Mouse (Mus musculus) olfactory bulb, adult 2 months (tissue): ENCODE results near the gene Mbl1. TPM values are rescaled to one million over a fixed set of nuclear protein-coding genes. Genes with fewer than 3 reads are reported as not detected.

ENCODE experiments used
- H3K27ac ChIP-seq: fragments of 200-500 bp; 2 replicates; pipeline ENCODE4 v1.5.1; 2012; ENCODE audit warnings: low read depth, low read length; ENCODE audit not compliant: insufficient read depth
- H3K4me1 ChIP-seq: fragments of 200-500 bp; 2 replicates; pipeline ENCODE4 v1.6.1; 2012; ENCODE audit warnings: low read length; ENCODE audit not compliant: control insufficient read depth, insufficient read depth
- H3K4me3 ChIP-seq: fragments of 200-500 bp; 2 replicates; pipeline ENCODE4 v1.5.1; 2012; ENCODE audit warnings: mild to moderate bottlenecking, low read depth, low read length, moderate library complexity; ENCODE audit not compliant: insufficient read depth
- CTCF ChIP-seq: fragments of 200-500 bp; IDR thresholded peaks from 2 replicates; pipeline ENCODE4 v1.5.1; 2012; ENCODE audit warnings: low read depth, mild to moderate bottlenecking, low read length, moderate library complexity; ENCODE audit not compliant: insufficient read depth
- POLR2A ChIP-seq: fragments of 200-500 bp; IDR thresholded peaks from 2 replicates; pipeline ENCODE4 v1.6.1; 2012; ENCODE audit warnings: mild to moderate bottlenecking, low read depth, low read length, moderate library complexity; ENCODE audit not compliant: insufficient read depth
- WGBS: fragments of 180-500 bp; shearing (Covaris S2); methylation state at CpG from one replicate; pipeline ENCODE4 v1.1.7; 2018; 5-methylcytosine and 5-hydroxymethylcytosine counted together
- polyA plus RNA-seq: library from polyadenylated mRNA; stranded (reverse); fragments of >200 nt; gene quantifications from 2 replicates; pipeline ENCODE4 v1.2.4, GENCODE M21; 2012; ENCODE audit warnings: low replicate concordance; ENCODE audit not compliant: missing spikeins, insufficient read depth, insufficient read length

The Mbl1 gene
- polyA plus RNA-seq, 1 experiment: not detected

DNA sequence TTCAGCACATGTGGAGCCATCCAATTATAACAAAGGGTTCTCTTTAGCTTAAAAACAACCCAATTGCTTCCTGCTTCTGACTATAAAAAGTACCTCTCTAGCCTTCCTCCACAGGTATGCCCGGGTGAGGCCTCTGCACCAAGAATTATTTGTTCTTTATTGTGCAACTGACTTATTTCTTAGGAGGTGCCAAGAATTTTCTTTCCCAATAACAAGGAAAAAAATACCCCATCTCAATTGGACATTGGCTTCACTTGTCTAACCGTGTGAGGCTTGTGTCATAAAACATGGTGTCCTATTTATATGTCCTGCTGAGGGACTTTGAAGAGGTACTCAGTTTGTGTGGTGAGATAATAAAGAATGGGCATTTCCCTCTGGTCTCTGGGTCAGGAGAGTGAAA is 19.3 kb downstream of the Mbl1 start:
- 85% methylated on average over 2 of the region's 2 CpGs for WGBS
- Histone ChIP-seq H3K27ac (no peak overlapping the region), H3K4me1 (no peaks in the 10 kb centered on the region), H3K4me3 (no peak overlapping the region)
- TF ChIP-seq CTCF (no peak), POLR2A (no peak)

- no peak overlapping the region for H3K4me3 ChIP-seq
- no peak overlapping the region for H3K27ac ChIP-seq
- WGBS: 83% methylated on average over 1 of the region's 1 CpGs
- TF ChIP-seq CTCF (no peak), POLR2A (no peak)
- H3K4me1 ChIP-seq: no peaks in the 10 kb centered on the region
Observed at GRCm38 (mm10) chr14:41174802-41175201, 23.5 kb downstream of the Mbl1 start.

- WGBS: 89% methylated on average over 4 of the region's 4 CpGs
- Histone ChIP-seq H3K27ac (no peak within 1 kb of the TSS), H3K4me3 (no peak within 1 kb of the TSS), H3K4me1 (no peaks in the 10 kb centered on the region)
- TF ChIP-seq POLR2A (no peak), CTCF (no peak)
Observed at GRCm38 (mm10) chr14:41185059-41185821, 34.0 kb downstream of the Mbl1 start, which contains the start of gene Sftpd. Gene Sftpd, minus strand, starts transcription at chr14:41185149.

GRCm38 (mm10) chr14:41189496-41189895 is 38.2 kb downstream of the Mbl1 start:
- H3K27ac ChIP-seq: no peak overlapping the region
- no peak overlapping the region for H3K4me3 ChIP-seq
- 53% methylated on average over 2 of the region's 2 CpGs for WGBS
- TF ChIP-seq CTCF: no peak
- no peak for TF ChIP-seq POLR2A
- no peaks in the 10 kb centered on the region for H3K4me1 ChIP-seq

DNA sequence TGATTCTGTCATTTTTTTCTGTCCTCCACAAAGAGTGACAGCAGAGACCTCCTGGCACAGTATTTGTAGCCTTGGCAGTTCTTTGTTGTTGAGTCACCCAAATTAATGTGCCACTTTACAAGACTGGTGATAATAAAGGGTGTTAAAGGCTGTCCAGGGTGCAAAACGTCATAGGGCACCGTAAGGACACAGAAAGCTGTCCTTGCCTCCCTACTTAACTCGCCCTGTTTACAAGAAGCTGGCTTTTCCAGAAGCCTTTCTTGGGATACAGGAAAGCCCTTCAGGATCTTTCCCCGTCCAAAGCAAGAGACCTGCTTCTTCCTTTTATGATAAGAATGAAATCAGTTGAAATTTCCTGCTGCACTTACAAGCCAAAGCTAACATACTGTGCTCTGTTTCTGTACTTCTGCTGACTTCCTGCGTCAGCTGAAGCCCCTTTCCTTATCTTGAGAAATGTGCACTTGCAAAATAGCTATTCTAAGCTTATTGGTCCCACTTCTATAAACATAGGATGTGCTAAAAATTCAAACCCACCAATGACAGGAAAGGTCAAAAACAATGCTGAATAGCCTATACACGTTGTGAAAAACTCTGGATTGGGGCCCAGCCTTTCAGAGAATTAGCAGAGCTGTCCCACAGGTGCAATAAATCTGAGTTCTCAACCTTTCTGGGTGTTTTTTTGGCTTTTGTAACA is 46.9 kb downstream of the Mbl1 start:
- 47% methylated on average over 6 of the region's 6 CpGs for WGBS
- TF ChIP-seq POLR2A: no peak
- no peak for TF ChIP-seq CTCF
- Histone ChIP-seq H3K27ac (no peak overlapping the region), H3K4me1 (no peaks in the 10 kb centered on the region), H3K4me3 (no peak overlapping the region)

Other genes with a start within 250 kb of the Mbl1 start
- not detected in 2 replicates for gene Tspan14, start 184.7 kb upstream of the Mbl1 start, polyA plus RNA-seq
- gene Fam213a, start 137.7 kb upstream of the Mbl1 start, polyA plus RNA-seq: not detected in 2 replicates
- not detected in 2 replicates for gene Dydc2, start 82.2 kb upstream of the Mbl1 start, polyA plus RNA-seq
- not detected in 2 replicates for gene Dydc1, start 78.5 kb upstream of the Mbl1 start, polyA plus RNA-seq
- not detected in 2 replicates for gene Mat1a, start 46.4 kb upstream of the Mbl1 start, polyA plus RNA-seq
- not detected in 2 replicates for gene Sftpa1, start 19.7 kb upstream of the Mbl1 start, polyA plus RNA-seq
- gene Sftpd, start 33.7 kb downstream of the Mbl1 start, polyA plus RNA-seq: not detected in 2 replicates
- not detected in 2 replicates for gene Gm2832, start 127.3 kb downstream of the Mbl1 start, polyA plus RNA-seq
- gene Gm5798, start 197.2 kb downstream of the Mbl1 start, polyA plus RNA-seq: not detected in 2 replicates
- gene Gm7945, start 234.9 kb downstream of the Mbl1 start, polyA plus RNA-seq: not detected in 2 replicates